Mouse (Mus musculus) thymus, adult 2 months (tissue): ENCODE measurements around the gene Exog.

ENCODE experiments used
- CTCF ChIP-seq: fragments of 200-500 bp; IDR thresholded peaks from 2 replicates; pipeline ENCODE4 v1.5.1; 2012; ENCODE audit warnings: mild to moderate bottlenecking, control low read depth, low read length, moderate library complexity, borderline replicate concordance; ENCODE audit not compliant: control insufficient read depth, poor library complexity, insufficient read depth; ENCODE audit errors: extremely low read depth
- POLR2A ChIP-seq: fragments of 200-500 bp; IDR thresholded peaks from 2 replicates; pipeline ENCODE4 v1.6.1; 2012; ENCODE audit warnings: mild to moderate bottlenecking, low read length, control low read depth, moderate library complexity; ENCODE audit not compliant: control insufficient read depth, poor library complexity, insufficient read depth; ENCODE audit errors: extremely low read depth

- TF ChIP-seq CTCF, result no peak
- TF ChIP-seq POLR2A, result no peak
Observed at GRCm38 (mm10) chr9:119419852-119420438, 24.8 kb upstream of the Exog start.
